Mouse (Mus musculus): Measurements from ENCODE around the gene Mettl26.

GRCm38 (mm10) chr17:25875171-25876136 is 580 bp downstream of the Mettl26 start:
- no peak for TF ChIP-seq CTCF (IDR thresholded peaks at IDR 0.05; ENCODE audit: borderline replicate concordance, insufficient read depth, low read depth, low read length)
- TF ChIP-seq POLR2A (IDR thresholded peaks at IDR 0.05; ENCODE audit: borderline replicate concordance, insufficient read depth, low read length), result peak; percentile 99

Measured in cerebellum, adult 2 months (tissue).